Mouse (Mus musculus) adrenal gland, postnatal 4 days (tissue): ENCODE results near the gene Pcsk5. TPM values are rescaled to one million over a fixed set of nuclear protein-coding genes. Genes with fewer than 3 reads are reported as not detected.

Source experiments
- DNase-seq, 2 experiments: peaks; one replicate each; pipeline ENCODE4 v3.0.0; 2021 to 2022; ENCODE audit warnings: low spot score in 2 of 2, mixed read lengths in 2 of 2
- total RNA-seq, 2 experiments: library from RNA; stranded (reverse); gene quantifications; 2 replicates each; pipeline ENCODE4 v1.2.3; 2021

Pcsk5 gene
- total RNA-seq, 2 experiments from 2014 or later, result 103 to 104 TPM

- no peak for DNase-seq
Measured at GRCm38 (mm10) chr19:17813449-17813990, 23.9 kb downstream of the Pcsk5 start.

GRCm38 (mm10) chr19:17812661-17813060 is 24.8 kb downstream of the Pcsk5 start:
- DNase-seq, result no peak

DNA sequence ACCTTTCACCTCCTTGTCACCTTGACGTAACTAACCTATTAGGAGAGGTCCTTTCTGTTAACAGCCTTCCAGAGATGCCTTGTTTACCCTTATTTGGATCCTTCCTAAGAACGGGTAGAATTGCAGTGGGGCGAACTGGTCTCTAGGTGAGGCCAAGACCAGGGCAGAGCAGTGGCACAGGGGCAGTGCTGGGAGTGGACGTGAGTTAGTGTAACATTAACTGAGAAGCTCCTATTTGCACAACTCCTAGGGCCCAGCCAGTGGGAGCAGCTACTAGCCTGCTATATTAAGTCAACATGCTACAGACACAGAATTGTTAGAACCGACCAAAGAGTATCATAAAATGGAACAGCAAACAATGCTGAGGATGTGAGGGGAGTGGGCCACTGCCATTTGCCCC is 30.8 kb downstream of the Pcsk5 start:
- DNase-seq, result no peak

DNA sequence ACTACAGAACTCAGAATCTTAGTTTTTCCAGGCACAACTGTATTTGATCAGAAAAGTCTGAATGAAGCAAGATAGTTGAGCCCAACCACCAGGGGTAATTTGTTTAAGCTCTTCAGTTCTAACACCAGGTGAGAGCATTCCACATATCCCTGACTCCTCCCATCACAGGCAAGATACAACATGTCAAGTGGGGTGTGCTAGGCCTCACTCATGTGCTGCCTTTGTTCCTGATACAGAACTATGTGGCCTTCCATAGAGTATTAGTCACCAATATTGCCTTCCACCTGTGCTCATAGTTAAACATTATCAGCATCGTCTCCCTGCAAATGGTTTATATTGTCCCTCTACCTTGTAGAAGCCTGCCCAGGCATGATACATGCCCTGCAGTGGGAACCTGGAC is 36.6 kb downstream of the Pcsk5 start:
- DNase-seq, result no peak

- no peak for DNase-seq
Measured at GRCm38 (mm10) chr19:17799419-17800185, 37.8 kb downstream of the Pcsk5 start.

- peak in 1 of 2 experiments; percentile 10 for DNase-seq
Measured at GRCm38 (mm10) chr19:17793457-17793856, 44.0 kb downstream of the Pcsk5 start.

DNA sequence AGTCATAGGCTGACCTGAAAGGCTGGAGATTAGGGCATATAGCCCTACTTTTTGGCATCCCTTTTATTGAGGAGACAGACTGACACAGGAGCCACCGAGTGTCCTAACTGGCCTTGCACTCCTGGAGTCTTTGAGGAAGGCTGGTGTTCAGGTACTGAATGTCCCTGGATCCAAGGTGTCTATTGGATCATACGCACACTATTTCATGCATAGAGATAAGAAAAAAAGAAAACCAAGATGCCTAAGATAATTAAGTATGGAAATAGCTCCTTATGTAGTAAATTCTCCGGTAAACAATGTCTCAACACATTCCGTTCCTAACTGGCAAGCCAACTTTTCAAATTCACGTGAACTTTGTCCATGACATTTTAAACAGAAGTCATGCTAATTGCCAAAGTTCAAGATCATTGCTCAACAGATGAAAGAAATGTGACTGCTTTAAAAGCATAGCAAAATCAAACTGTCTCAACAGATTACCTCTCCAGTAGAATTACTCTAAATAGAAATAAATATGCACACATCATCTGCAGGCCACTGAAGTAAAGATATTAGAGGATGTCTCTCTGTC is 45.9 kb downstream of the Pcsk5 start:
- no peak for DNase-seq

- DNase-seq, result no peak
Measured at GRCm38 (mm10) chr19:17788617-17789317, 48.7 kb downstream of the Pcsk5 start.

DNA sequence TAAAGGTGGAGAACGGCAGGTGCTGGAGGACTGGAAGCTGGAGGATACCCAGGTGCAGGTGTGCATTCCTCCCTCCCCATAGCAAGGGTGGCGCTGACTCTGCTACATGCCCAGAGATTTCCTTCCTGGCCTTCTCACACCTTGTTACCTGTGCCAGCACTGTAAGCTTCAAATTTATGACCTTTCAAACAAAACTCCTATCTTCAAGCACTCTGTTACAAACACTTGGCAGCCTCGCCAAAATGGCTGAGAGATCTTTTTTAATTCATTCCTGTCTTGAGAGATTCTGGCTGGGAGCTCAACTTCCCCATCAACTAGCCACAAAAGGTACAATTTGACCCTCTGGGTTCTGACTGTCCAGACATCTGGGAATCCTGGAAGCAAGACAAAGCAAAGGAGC is 50.7 kb downstream of the Pcsk5 start:
- no peak for DNase-seq

DNA sequence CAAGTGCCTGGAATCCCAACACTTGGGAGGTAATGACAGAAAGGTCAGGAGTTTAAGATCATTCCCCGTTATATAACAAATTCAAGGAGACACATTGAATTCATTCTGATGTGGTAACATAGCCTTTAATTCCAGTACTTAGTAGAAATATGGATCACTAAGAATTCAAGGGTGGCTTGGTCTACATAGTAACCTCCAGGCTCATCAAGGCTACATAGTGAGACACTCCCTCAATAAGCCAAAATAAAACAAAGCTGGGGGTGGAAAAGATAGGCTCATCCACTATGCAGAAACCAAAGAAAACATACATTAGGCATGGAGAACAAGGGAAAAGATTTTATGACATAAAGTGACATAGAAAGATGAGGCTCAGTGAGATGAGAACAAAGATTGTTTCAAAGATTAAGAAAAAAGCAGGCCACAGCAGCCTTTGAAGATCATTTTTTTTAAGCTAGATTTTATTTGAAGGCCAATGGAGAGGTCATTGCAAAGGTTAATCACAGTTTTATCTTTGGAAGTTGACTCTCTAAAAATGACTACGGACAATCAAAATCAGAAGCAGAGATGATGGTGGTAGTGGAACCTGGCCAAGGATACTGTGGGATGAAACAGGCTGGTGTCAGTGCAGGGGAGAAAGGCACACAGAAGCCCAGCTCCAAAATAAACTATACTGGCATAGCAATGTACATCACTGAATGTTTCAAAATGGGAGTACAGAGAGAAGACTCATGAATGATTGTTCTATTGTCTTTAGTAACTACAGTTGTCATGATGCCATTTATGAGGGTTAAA is 52.8 kb downstream of the Pcsk5 start:
- DNase-seq, result no peak

- DNase-seq, result no peak
Measured at GRCm38 (mm10) chr19:17783231-17783630, 54.2 kb downstream of the Pcsk5 start.

- peak in 1 of 2 experiments; percentile 31 for DNase-seq
Measured at GRCm38 (mm10) chr19:17781323-17781722, 56.1 kb downstream of the Pcsk5 start.

DNA sequence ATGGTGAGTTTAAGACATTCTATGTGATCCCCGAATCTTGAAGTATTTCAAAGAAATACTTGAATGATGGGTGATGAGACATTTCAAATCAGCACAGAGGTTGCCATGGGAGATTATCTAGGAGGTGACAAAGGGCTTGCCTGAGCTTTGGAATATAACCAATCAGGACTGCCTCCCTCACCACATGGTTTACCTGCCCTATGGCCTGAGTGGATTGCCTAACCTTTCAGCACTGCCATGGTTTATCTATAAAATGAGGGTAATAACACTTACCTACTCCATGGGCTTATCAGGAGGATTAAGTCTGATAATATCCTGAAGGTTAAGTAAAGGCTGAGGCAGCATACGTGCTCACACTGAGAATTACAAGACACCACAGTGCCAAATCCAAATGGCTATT is 61.5 kb downstream of the Pcsk5 start:
- no peak for DNase-seq

GRCm38 (mm10) chr19:17775097-17775496 is 62.3 kb downstream of the Pcsk5 start:
- no peak for DNase-seq

- no peak for DNase-seq
Measured at GRCm38 (mm10) chr19:17774061-17774460, 63.4 kb downstream of the Pcsk5 start.

DNA sequence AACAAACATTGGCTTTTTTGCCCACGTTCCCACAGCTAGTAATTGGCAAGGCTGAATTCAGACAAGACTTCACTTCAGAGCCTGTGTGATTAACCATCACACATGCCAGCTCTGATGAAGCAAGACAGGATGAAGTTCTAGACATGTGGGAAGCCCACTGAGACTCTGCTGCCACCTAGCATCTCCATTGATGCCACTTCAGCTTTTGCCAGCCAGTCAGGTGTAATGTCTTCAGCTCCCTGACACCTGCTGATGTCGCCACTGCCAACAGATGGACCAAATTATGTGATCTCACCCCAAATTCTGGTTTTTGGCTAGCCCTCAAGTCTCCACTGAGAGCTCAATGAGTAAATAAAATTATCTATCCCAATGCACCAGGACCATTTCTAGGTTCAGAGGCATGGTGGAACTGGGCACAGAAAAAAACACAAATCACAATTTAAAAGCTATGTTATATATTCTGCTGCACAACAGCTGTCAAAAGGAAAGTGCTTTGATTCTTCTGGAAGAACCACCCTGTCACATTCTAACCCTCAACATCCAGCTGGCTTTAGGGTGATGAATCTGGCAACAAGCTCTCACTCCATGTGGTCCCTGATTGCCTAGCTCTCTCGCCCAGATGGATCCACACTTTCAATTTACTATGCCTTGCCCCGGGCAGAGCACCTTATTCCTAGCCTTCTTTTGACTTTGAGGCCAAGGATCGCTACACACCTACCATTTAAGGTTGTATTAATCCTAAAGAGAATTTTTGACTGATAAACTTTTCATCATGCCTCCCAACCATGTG is 67.6 kb downstream of the Pcsk5 start:
- DNase-seq, result no peak

DNA sequence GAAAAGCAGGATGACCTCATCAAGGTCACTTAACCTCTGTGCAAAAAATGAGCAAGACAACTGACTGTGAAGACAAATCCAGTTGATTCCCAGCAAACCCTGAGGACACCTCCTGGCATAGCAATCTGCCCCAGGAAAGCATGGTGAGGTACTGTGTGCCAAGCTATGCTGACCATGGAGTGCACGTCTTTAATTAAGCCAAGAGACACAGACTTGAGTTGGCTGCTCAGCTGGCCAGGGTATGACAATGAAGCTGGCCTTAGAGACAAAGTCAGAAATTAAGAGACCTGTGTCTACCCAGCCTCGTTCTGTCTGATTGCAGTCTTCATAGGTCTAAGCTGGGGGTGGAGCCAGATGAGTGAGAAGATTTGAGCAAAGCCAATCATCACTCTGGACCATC is 72.4 kb downstream of the Pcsk5 start:
- DNase-seq, result no peak

GRCm38 (mm10) chr19:17762740-17763139 is 74.7 kb downstream of the Pcsk5 start:
- DNase-seq, result no peak

DNA sequence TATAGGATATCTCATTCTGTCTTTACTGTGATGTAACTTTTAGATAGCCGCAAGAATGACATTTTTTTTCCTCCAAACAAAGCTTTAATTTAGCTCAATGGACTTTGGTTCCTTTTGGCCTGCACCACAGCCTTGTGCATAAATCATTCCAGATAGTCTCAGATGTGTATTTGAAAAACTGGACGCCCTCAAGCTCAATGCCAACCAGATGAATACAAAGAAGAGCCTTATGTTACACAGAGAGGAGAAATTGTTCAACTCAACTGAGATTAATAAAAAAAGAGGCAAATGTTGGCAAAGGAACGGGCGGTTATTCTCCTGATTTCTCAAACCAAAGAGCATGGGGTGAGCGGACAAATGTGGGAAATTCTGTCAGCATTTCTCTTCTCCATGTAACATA is 75.8 kb downstream of the Pcsk5 start:
- DNase-seq, result no peak

DNA sequence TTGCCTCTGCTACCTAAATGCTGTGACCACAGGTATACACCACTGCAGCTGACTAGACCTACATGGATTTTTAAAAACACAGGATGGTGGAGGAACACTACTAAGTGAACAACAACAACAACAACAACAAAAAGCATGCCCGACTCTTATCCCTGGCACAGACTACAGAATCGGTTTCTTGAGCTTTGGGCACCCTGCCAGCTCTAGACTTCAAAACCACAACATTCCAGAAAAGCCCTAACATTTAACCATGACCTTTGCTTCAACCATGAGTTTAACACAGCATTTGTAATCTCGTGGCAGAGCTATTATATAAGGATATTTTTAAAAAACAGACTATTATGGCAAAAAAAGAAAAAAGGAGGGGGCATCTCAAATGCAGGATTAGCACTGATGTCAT is 84.6 kb downstream of the Pcsk5 start:
- no peak for DNase-seq
